Mouse (Mus musculus) midbrain, embryonic 16.5 days (tissue): ENCODE results near the gene Mtmr3. TPM values are rescaled to one million over a fixed set of nuclear protein-coding genes. Genes with fewer than 3 reads are reported as not detected.

Source experiments
- ATAC-seq: fragments of 200-750 bp; cut with Nextera tagmentation; 2 replicates; pipeline ENCODE4 v1.8.0; 2017; ENCODE audit warnings: moderate TSS enrichment
- H3K27ac ChIP-seq: fragments of 300-500 bp; sonication (generic); 2 replicates; pipeline ENCODE4 v1.5.1; 2014; ENCODE audit warnings: mild to moderate bottlenecking, low read length, mixed read lengths
- H3K27me3 ChIP-seq: fragments of 300-500 bp; sonication (generic); 2 replicates; pipeline ENCODE4 v1.6.1; 2014; ENCODE audit warnings: low read depth, low read length, mixed read lengths; ENCODE audit not compliant: control insufficient read depth, insufficient read depth
- H3K36me3 ChIP-seq: fragments of 300-500 bp; sonication (generic); 2 replicates; pipeline ENCODE4 v1.6.1; 2014; ENCODE audit warnings: mild to moderate bottlenecking, low read length, moderate library complexity, mixed read lengths; ENCODE audit not compliant: control insufficient read depth, insufficient read depth
- H3K4me1 ChIP-seq: fragments of 300-500 bp; sonication (generic); 2 replicates; pipeline ENCODE4 v1.6.1; 2014; ENCODE audit warnings: mild to moderate bottlenecking, low read length, mixed read lengths; ENCODE audit not compliant: control insufficient read depth, insufficient read depth
- H3K4me2 ChIP-seq: fragments of 300-500 bp; sonication (generic); 2 replicates; pipeline ENCODE4 v1.6.1; 2014; ENCODE audit warnings: mild to moderate bottlenecking, low read length, mixed read lengths
- H3K4me3 ChIP-seq: fragments of 300-500 bp; sonication (generic); 2 replicates; pipeline ENCODE4 v1.5.1; 2014; ENCODE audit warnings: low read depth, mild to moderate bottlenecking, low read length, moderate library complexity, mixed read lengths
- H3K9ac ChIP-seq: fragments of 300-500 bp; sonication (generic); 2 replicates; pipeline ENCODE4 v1.6.1; 2014; ENCODE audit warnings: low read depth, low read length, mixed read lengths
- H3K9me3 ChIP-seq: fragments of 300-500 bp; sonication (generic); replicated peaks from 2 replicates; pipeline ENCODE4 v1.6.1; 2014; ENCODE audit warnings: mild to moderate bottlenecking, low read length, mixed read lengths; ENCODE audit not compliant: control insufficient read depth, poor library complexity, severe bottlenecking
- WGBS: fragments of 180-500 bp; shearing (Covaris S2); extraction: QIAGEN DNeasy Blood & Tissue Kit; methylation state at CpG from one replicate; pipeline ENCODE4 v1.1.7; 2014; 5-methylcytosine and 5-hydroxymethylcytosine counted together
- polyA plus RNA-seq: library from polyadenylated mRNA; unstranded; fragments of >200 nt; fragmentation: Nextera tagmentation; extraction: Ambion mirVana; gene quantifications from 2 replicates; pipeline ENCODE4 v1.2.1, GENCODE M21; 2015

Gene Mtmr3
- polyA plus RNA-seq, 1 experiment from 2014 or later, result 34.7 TPM

GRCm38 (mm10) chr11:4471251-4471650 is 123.4 kb downstream of the Mtmr3 start:
- Histone ChIP-seq H3K4me2 (no peak overlapping the region), H3K27ac (no peak overlapping the region), H3K4me1 (no peaks in the 10 kb centered on the region; the same call in 1 of the 2 replicates), H3K36me3 (no peaks in the 10 kb centered on the region), H3K27me3 (no peaks in the 10 kb centered on the region), H3K4me3 (no peak overlapping the region), H3K9me3 (no peaks in the 10 kb centered on the region), H3K9ac (no peak overlapping the region)
- ATAC-seq, result no peak

- no peak for ATAC-seq
- Histone ChIP-seq H3K9ac (no peak overlapping the region), H3K4me1 (no peaks in the 10 kb centered on the region; the same call in 1 of the 2 replicates), H3K4me2 (no peak overlapping the region), H3K27ac (no peak overlapping the region), H3K4me3 (no peak overlapping the region), H3K9me3 (no peaks in the 10 kb centered on the region), H3K36me3 (no peaks in the 10 kb centered on the region), H3K27me3 (no peaks in the 10 kb centered on the region)
- 67% methylated on average over 5 of the region's 5 CpGs for WGBS
Observed at GRCm38 (mm10) chr11:4469091-4469490, 125.6 kb downstream of the Mtmr3 start.

- WGBS, result 82% methylated on average over 1 of the region's 1 CpGs
- H3K4me3 ChIP-seq, result no peak overlapping the region
- H3K27ac ChIP-seq, result no peak overlapping the region
- no peak overlapping the region for H3K9ac ChIP-seq
- ATAC-seq, result no peak
- H3K9me3 ChIP-seq, result no peaks in the 10 kb centered on the region
- no peaks in the 10 kb centered on the region for H3K36me3 ChIP-seq
- no peak overlapping the region for H3K4me2 ChIP-seq
- no peaks in the 10 kb centered on the region; the same call in 1 of the 2 replicates for H3K4me1 ChIP-seq
- H3K27me3 ChIP-seq, result no peaks in the 10 kb centered on the region
Observed at GRCm38 (mm10) chr11:4467436-4467835, 127.2 kb downstream of the Mtmr3 start.

- no peaks in the 10 kb centered on the region for H3K9me3 ChIP-seq
- no peak overlapping the region for H3K4me2 ChIP-seq
- no peak overlapping the region for H3K4me3 ChIP-seq
- 71% methylated on average over 4 of the region's 4 CpGs for WGBS
- no peak overlapping the region for H3K9ac ChIP-seq
- no peaks in the 10 kb centered on the region for H3K27me3 ChIP-seq
- no peak overlapping the region for H3K27ac ChIP-seq
- no peak for ATAC-seq
- H3K36me3 ChIP-seq, result no peaks in the 10 kb centered on the region
- H3K4me1 ChIP-seq, result no peaks in the 10 kb centered on the region
Observed at GRCm38 (mm10) chr11:4466191-4466590, 128.5 kb downstream of the Mtmr3 start.

GRCm38 (mm10) chr11:4464616-4465015 is 130.0 kb downstream of the Mtmr3 start:
- H3K9ac ChIP-seq, result no peak overlapping the region
- no peaks in the 10 kb centered on the region for H3K9me3 ChIP-seq
- no peak for ATAC-seq
- H3K27me3 ChIP-seq, result no peaks in the 10 kb centered on the region
- H3K4me1 ChIP-seq, result no peaks in the 10 kb centered on the region; the same call in 1 of the 2 replicates
- WGBS, result 91% methylated on average over 4 of the region's 4 CpGs
- H3K36me3 ChIP-seq, result no peaks in the 10 kb centered on the region
- H3K27ac ChIP-seq, result no peak overlapping the region
- H3K4me3 ChIP-seq, result no peak overlapping the region
- no peak overlapping the region for H3K4me2 ChIP-seq

- ATAC-seq, result no peak
- no peak overlapping the region for H3K4me3 ChIP-seq
- H3K27ac ChIP-seq, result no peak overlapping the region
- no peak overlapping the region for H3K4me2 ChIP-seq
- no peak overlapping the region for H3K9ac ChIP-seq
- WGBS, result 71% methylated on average over 1 of the region's 1 CpGs
- H3K36me3 ChIP-seq, result no peaks in the 10 kb centered on the region
- no peaks in the 10 kb centered on the region; the same call in 1 of the 2 replicates for H3K4me1 ChIP-seq
- no peaks in the 10 kb centered on the region for H3K27me3 ChIP-seq
- H3K9me3 ChIP-seq, result no peaks in the 10 kb centered on the region
Observed at GRCm38 (mm10) chr11:4464186-4464585, 130.5 kb downstream of the Mtmr3 start.

GRCm38 (mm10) chr11:4462868-4463267 is 131.8 kb downstream of the Mtmr3 start:
- no peak for ATAC-seq

GRCm38 (mm10) chr11:4461154-4461553 is 133.5 kb downstream of the Mtmr3 start:
- 50% methylated on average over 12 of the region's 12 CpGs for WGBS
- ATAC-seq, result no peak
- H3K4me3 ChIP-seq, result no peak overlapping the region
- no peaks in the 10 kb centered on the region; the same call in 1 of the 2 replicates for H3K27me3 ChIP-seq
- no peaks in the 10 kb centered on the region for H3K9me3 ChIP-seq
- H3K36me3 ChIP-seq, result no peaks in the 10 kb centered on the region
- H3K4me2 ChIP-seq, result no peak overlapping the region
- no peak overlapping the region for H3K9ac ChIP-seq
- H3K27ac ChIP-seq, result no peak overlapping the region
- H3K4me1 ChIP-seq, result no peaks in the 10 kb centered on the region; the same call in 1 of the 2 replicates

More at GRCm38 (mm10) chr11:4462868-4463267, 131.8 kb downstream of the Mtmr3 start:
- Histone ChIP-seq H3K4me2 (no peak overlapping the region), H3K9me3 (no peaks in the 10 kb centered on the region), H3K27me3 (no peaks in the 10 kb centered on the region; the same call in 1 of the 2 replicates), H3K27ac (no peak overlapping the region), H3K4me3 (no peak overlapping the region), H3K9ac (no peak overlapping the region), H3K36me3 (no peaks in the 10 kb centered on the region), H3K4me1 (no peaks in the 10 kb centered on the region; the same call in 1 of the 2 replicates)
- WGBS, result 35% methylated on average over 2 of the region's 2 CpGs

- no peaks in the 10 kb centered on the region; the same call in 1 of the 2 replicates for H3K4me1 ChIP-seq
- H3K9me3 ChIP-seq, result no peaks in the 10 kb centered on the region
- no peak overlapping the region for H3K4me3 ChIP-seq
- no peak overlapping the region for H3K4me2 ChIP-seq
- no peaks in the 10 kb centered on the region for H3K36me3 ChIP-seq
- ATAC-seq, result no peak
- no peaks in the 10 kb centered on the region; the same call in 1 of the 2 replicates for H3K27me3 ChIP-seq
- H3K27ac ChIP-seq, result no peak overlapping the region
- no peak overlapping the region for H3K9ac ChIP-seq
- 77% methylated on average over 5 of the region's 5 CpGs for WGBS
Observed at GRCm38 (mm10) chr11:4460615-4461014, 134.0 kb downstream of the Mtmr3 start.
